ENCODE assay signal across 2 mouse cellular contexts in the genomic region with DNA sequence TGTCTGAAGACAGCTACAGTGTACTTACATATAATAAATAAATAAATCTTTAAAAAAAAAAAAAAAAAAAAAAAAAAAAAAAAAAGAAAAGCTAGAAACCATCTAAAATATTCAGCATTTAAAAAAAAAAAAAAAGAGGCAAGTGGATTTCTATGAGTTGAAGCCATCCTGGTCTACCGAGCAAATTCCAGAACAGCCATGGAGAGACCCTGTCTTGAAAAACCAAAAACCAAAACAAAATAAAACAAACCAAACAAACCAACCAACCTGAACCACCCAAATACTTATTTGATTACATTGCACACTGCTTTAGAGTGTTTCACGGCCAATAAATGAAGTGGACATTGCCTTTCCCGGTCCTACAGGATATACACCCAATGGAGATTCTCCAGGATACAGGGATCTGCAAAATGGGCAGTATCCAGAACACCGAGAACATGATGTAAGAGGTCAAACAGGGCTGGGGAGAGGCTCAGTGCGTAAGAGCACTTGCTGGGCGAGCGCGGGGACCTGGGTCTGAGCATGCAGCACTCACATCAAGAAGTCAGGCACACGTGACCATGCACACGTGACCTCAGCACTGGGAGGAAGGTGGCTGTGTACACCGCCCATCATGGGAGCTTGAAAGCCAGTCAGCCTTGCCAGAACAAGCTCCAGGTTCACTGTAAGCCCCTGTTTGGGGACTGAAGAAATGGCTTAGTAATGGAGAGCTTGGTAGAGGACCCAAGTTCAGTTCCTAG.
TF ChIP-seq lines count a peak whose summit lies in the region.

No protein-coding gene starts in this region.

TF ChIP-seq in CH12.LX, 34 proteins besides CTCF, POLR2A, EP300 and RAD21:
- TF ChIP-seq ZNF384 (IDR thresholded peaks at IDR 0.05; ENCODE audit: low read depth, low read length) = peak; percentile 43; the same call in 1 of the 2 replicates
- TF ChIP-seq MYC (IDR thresholded peaks at IDR 0.05; ENCODE audit: low read depth, low read length) = no peak

TF ChIP-seq in ES-E14, 5 proteins besides CTCF, POLR2A, EP300 and RAD21:
- TF ChIP-seq HCFC1 (IDR thresholded peaks at IDR 0.05; ENCODE audit: borderline replicate concordance, insufficient read depth, low read length) (no peak), ZNF384 (IDR thresholded peaks at IDR 0.05; ENCODE audit: low read depth, low read length) (peak; percentile 91)
